Mouse (Mus musculus): ENCODE data around the gene Sdad1.

Sdad1 gene

DNA sequence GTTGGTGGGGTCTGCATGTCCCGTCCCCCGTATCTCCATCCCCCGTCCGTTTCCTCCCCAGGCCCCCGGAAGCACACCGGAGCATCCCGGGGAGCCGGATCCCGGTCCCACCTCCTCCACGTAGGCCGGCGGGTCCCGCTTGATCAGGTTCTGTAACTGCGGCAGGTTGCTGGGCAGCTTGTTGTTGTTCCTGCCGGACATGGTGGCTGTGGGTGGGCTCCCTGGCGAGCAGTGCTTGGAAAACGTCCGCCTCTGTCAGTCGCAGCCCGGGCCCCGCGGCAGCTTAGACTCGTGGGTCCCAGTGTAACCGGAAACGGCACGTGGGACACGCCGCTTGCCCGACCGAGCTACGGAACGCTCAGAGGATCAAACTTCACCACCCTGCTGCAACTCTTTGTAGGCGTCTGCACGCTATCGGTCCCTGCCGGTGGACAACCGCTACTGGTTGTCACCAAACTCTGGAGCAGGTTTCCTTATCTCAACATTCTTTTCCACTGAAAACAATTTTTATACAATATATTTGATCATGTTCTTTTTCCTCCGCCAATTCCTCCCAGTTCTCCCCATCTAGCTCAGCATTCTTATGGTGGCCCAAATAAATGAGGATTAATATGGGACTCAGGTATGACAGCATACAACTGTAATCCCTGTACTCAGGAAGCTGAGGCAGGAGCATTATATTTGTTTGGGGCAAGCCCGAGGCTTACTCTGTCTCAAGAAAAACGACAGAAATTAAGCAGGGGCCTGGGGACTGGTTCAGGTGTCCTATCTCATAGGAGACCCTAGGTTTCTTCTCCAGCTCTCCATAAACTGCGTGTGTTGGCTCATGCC lies at the start of gene Sdad1:
Gene Sdad1, minus strand, starts transcription at position 799 of the 831 bp plus-strand sequence.
- peak; percentile 94 to 98 for DNase-seq (ENCODE audit: inconsistent age in 2 of 2, low spot score in 1 of 2)

DNA sequence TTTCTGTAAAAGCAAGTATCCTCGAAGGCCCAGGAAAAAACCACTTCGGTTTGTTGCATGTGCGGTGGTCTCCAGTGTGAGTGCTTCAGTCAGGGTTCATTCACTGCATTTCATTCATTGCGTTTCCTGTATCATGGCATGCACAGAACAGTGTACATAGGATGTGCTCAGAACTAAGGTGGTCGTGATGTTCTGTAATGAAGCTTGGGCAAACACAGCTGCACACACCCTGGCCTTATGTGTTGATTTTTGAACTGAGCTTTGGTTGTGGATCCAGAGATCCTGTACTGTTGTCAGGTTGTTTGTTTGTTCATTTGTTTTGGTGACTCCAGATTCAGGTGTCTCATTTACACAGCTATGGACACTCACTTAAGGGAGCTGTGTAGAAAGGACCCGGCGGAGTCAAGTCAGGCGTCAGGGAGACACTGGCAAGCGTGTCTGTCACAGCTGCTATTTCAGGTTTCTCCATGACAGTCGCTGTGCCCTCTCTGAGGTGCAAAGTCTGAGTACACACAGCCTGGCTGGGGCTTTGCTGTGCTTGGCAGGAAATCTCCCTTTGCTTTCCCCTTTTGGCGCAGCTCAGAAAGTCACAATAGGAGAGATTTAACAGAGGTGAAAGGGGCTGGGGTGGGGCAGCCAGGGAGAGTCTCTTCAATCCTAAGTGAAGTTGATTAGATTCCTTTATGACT lies 48.6 kb upstream of the Sdad1 start:
- DNase-seq (ENCODE audit: inconsistent age in 2 of 2, low spot score in 1 of 2), result no peak

- DNase-seq (ENCODE audit: inconsistent age in 2 of 2, low spot score in 1 of 2), result peak; percentile 39 to 73
Observed at GRCm38 (mm10) chr5:92358033-92358432, 47.8 kb upstream of the Sdad1 start.

GRCm38 (mm10) chr5:92353517-92353916 lies 43.2 kb upstream of the Sdad1 start:
- peak; percentile 70 to 91 for DNase-seq (ENCODE audit: inconsistent age in 2 of 2, low spot score in 1 of 2)

DNA sequence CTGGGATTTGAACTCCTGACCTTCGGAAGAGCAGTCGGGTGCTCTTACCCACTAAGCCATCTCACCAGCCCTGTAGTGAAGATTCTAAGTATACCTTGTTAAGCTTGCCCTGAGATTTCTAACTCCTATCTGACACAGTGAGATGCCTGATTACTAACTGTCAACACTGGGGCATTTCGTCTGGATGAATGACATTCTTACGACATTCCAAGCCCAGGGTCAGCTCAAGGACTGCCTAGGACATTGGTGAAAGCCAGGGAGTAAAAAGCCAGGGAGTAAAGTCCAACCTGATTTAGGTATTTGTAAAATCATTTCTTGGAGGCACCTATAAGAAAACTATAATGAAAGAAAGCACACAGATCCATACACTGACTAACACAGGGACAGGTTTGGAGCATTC lies 42.4 kb upstream of the Sdad1 start:
- DNase-seq (ENCODE audit: inconsistent age in 2 of 2, low spot score in 1 of 2), result peak in 1 of 2 experiments; percentile 79

DNA sequence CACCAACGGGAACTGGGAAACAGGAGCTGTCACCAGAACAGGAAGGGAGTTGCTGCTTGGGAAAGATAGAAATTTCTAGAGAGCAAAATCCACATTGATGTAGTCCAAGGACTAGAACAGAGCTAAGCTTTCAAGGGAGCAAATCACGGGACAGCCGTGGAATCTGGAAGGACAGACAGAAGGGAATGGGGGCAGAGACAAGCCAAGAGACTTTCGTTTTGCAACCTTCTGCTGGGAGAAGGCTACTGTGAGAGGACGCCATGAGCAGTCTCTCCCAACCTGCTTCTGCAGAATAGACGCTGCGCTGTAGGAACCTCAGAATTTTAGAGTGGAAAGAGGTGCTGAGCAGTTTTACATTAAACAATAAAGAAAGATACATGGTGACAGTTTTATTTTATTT lies 39.5 kb upstream of the Sdad1 start:
- no peak for DNase-seq (ENCODE audit: inconsistent age in 2 of 2, low spot score in 1 of 2)

DNA sequence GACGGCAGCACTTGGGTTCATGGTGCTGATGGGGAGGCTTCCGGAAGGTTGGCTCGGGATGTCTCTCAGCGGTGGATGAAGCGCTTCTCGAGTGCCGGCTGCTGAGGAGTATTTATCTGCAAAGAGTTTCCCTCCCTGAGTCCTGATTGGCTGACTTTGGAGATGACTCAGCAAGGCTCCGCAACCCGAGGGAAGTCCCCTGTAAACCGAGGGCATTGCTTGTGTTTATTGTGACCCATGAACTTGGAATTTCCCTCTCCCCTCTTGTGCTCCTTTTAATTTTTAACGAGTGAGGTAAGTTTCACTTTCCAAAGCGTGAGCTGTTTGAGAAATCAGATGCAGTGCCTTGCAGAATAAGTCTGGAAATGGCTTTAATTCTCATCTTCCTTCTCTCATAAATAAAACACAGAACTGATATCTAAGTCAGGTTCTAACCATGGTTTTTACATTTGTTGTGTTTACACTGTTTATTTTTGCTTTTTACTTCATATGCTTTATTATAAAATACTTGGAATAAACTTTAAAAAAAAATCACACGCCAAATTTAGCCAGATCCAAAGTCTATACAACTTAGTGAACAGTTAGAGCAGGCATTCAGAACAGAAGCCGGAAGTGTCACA lies 38.6 kb upstream of the Sdad1 start, which contains the start of gene Cxcl10:
Gene Cxcl10, minus strand, starts transcription at position 96 of the 620 bp plus-strand sequence.
- peak; percentile 72 to 88 for DNase-seq (ENCODE audit: inconsistent age in 2 of 2, low spot score in 1 of 2)

GRCm38 (mm10) chr5:92345006-92345405 lies 34.7 kb upstream of the Sdad1 start:
- DNase-seq (ENCODE audit: inconsistent age in 2 of 2, low spot score in 1 of 2), result no peak

DNA sequence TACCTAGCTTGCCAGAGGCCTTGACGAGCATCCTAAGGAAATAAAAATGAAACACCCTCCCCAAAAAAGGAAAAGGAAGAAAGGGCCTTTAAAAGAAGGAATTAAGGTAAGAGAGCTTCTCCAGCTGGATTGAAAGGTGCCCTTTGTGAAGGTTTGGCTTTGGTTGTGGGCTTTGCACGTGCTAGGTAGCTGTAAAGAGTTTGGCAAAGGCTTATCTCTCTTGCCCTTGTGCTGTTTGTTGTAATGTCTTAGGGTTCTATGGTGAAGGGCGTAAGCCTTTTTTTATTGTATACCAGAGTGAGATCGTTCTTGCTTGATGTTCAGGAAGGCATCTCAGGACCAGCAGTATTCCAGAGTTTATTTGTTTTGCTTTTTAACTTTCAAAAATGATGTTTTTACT lies 30.3 kb upstream of the Sdad1 start:
- peak in 1 of 2 experiments; percentile 32 for DNase-seq (ENCODE audit: inconsistent age in 2 of 2, low spot score in 1 of 2)

- no peak for DNase-seq (ENCODE audit: inconsistent age in 2 of 2, low spot score in 1 of 2)
Observed at GRCm38 (mm10) chr5:92336743-92337142, 26.5 kb upstream of the Sdad1 start.

GRCm38 (mm10) chr5:92332359-92332840 lies 22.1 kb upstream of the Sdad1 start:
- DNase-seq (ENCODE audit: inconsistent age in 2 of 2, low spot score in 1 of 2), result peak; percentile 42 to 86

GRCm38 (mm10) chr5:92331635-92332338 lies 21.5 kb upstream of the Sdad1 start, which contains the start of gene Art3:
Art3 (plus strand) TSS chr5:92331827.
- DNase-seq (ENCODE audit: inconsistent age in 2 of 2, low spot score in 1 of 2), result peak in 1 of 2 experiments; percentile 49

DNA sequence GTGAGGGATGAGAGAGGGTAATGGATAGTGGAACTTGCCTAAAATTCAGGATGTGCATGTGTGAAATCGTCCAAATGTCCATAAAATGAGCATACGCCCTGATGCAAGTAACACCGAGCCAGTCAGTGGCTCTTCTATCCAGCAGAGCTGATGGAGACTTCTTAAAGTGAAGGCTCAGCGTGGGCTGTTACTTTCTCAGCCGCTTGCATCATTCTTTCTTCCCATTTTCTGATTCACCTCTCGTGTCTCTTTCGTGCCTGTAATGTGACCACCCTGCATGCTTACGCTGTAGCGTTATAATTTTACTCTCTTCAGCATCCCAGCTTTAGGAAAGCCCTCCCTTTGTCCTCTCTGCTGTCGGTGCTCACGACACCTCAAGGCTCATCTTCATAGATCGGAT lies 20.8 kb upstream of the Sdad1 start:
- no peak for DNase-seq (ENCODE audit: inconsistent age in 2 of 2, low spot score in 1 of 2)

- DNase-seq (ENCODE audit: inconsistent age in 2 of 2, low spot score in 1 of 2), result no peak
Observed at GRCm38 (mm10) chr5:92327929-92328328, 17.6 kb upstream of the Sdad1 start, which contains the start of gene Cxcl9. Cxcl9 (minus strand) TSS chr5:92328079.

DNA sequence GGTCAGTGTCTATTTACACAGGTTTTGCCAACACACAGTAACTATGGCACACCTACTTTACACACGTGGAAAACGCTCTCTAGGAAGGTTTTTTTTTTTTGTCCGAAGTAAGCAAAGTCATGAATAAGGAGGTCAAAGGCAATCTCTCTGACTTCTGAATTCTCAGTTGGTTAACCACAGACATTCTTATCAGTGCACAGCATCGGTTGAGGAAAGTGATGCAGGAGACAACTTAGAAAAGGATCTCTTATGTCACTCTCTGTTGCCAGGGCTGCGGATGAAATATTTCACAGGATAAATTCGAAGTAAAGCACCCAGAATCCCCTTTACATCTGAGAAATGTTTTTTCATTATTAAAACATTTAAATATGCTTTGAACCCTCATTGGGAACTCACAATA lies 17.1 kb upstream of the Sdad1 start:
- no peak for DNase-seq (ENCODE audit: inconsistent age in 2 of 2, low spot score in 1 of 2)

DNA sequence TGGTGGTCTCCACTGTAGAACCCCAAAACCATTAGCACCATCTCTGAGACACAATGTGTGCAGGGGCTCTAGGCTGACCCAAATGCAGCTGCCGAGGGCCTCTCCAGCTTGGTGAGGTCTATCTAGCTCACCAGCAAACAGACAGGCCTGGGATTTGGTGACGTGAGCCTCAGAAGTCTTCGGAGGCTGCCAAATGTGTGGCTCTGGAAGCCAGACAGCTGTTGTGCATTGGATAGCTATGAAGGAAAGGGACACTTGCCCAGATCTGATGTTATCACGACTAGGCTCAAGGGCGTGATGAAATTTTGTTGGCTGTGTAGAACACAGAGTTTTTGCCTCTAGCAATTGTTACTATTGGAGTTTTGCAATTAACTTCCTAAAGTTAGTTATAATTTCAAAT lies 13.0 kb upstream of the Sdad1 start:
- peak in 1 of 2 experiments; percentile 74 for DNase-seq (ENCODE audit: inconsistent age in 2 of 2, low spot score in 1 of 2)

GRCm38 (mm10) chr5:92322612-92323011 lies 12.3 kb upstream of the Sdad1 start:
- DNase-seq (ENCODE audit: inconsistent age in 2 of 2, low spot score in 1 of 2), result peak in 1 of 2 experiments; percentile 46

DNA sequence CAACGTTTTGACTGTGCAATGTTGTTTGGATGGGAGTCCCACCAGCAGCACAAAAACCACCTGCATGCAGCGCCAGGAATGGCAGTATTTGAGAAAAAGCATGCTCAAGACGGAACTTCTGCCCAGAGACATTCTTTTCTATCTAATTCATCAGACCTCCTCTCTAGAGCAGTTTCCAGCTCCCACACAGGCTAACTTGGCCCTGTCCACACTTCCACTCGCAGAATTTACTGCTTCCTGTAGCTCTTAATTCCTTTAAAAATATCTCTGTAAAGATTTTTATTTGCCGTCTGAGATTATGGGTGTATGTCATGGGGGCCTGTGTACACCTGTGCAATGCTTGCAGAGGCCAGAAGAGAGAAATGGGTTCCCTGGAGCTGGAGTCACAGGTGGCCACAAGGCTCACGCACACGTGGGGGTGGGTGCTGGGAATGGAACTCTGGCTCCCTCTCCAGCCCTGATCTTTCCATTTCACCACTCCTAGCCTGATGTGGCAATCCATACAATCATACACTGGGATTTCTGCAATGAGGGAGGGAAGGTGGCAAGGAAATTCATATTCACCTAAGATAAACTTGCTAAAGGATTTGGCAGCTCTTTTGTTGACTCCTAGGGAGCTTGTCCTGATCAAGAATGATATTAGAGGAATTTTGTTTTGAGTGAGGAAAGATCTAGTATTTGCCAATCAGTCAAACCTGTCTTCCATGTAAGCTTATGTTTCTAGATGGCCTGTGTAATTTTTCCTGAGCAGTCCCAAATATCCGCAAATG lies 11.5 kb upstream of the Sdad1 start:
- DNase-seq (ENCODE audit: inconsistent age in 2 of 2, low spot score in 1 of 2), result peak in 1 of 2 experiments; percentile 55

DNA sequence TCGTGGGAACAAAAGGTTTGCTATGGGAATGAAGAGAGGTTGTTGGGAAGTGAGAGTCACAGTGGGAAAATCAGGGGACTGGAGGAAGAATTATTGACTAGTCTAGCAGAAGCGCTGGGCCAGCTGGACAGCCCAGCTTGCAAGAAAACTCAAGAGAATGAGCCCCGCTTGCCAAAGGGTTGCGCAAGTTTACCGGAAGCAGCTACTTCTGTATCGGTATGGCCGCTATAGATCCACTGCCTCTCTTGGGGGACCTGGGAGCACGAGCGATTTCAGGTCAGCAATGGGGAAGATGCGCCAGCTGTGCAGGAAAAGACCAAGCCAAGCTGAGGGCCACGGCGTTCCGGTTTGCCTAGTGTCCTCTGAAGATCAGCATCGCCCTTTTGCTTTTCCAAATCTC lies 8.3 kb upstream of the Sdad1 start:
- DNase-seq (ENCODE audit: inconsistent age in 2 of 2, low spot score in 1 of 2), result no peak

DNA sequence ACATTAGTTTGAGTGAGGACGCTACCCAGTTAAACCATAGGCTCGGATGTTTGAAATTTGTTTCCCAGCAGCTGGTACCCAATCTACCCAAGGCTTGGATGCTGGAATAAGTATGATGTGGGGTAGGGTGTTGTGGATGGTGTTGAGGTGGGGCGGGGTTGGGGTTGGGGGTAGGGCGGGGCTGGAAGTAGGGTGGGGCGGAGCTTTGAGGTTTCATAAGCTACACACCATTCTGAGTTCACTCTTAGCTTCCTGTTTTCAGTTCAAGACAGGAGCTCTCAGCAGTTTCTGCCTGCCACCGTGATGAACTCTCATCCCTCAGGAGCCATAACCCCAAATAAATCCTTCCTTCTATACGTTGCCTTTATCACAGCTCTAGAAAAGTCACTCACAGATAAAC lies 7.8 kb upstream of the Sdad1 start:
- no peak for DNase-seq (ENCODE audit: inconsistent age in 2 of 2, low spot score in 1 of 2)

Data from adrenal gland, adult (tissue).